Mouse (Mus musculus): ENCODE data around the gene Ppp5c.

Gene Ppp5c

DNA sequence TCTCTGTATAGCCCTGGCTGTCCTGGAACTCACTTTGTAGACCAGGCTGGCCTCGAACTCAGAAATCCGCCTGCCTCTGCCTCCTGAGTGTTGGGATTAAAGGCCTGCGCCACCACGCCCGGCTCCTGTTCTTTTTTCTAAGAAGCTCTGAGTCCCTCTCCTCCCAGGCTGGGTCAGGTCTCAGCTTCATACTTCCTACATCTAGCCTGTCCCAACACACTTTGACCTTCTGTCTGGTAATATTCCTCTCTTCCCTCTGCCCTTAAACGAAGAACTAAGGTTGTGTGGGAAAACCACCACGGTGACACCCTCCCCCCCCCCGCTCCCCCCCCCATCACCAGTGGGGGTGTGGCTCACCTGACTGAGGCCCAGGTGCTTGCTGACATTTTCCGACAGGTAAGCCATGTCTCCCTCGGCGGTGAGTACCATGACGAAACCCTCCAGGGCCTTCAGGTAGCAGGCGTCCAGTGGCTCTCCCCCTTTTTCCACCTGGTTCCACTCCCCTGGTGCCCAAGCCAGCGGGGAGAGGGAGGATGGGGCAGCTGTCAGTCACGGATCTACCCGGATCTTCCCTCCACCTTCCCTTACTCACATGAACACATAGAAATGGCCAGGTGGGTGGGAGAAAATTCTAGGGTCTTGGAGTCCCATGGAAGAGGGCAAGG lies 26.7 kb upstream of the Ppp5c start:
- no peak for ATAC-seq (ENCODE audit: low TSS enrichment)

GRCm38 (mm10) chr7:17050933-17051594 lies 23.3 kb upstream of the Ppp5c start:
- ATAC-seq (ENCODE audit: low TSS enrichment), result 0 out of 2 replicates have a peak, but pooled peaks have one; percentile 62

GRCm38 (mm10) chr7:17050491-17050890 lies 22.8 kb upstream of the Ppp5c start:
- ATAC-seq (ENCODE audit: low TSS enrichment), result 0 out of 2 replicates have a peak, but pooled peaks have one; percentile 8

GRCm38 (mm10) chr7:17048431-17049190 lies 20.9 kb upstream of the Ppp5c start:
- no peak for ATAC-seq (ENCODE audit: low TSS enrichment)

GRCm38 (mm10) chr7:17047041-17047682 lies 19.4 kb upstream of the Ppp5c start:
- ATAC-seq (ENCODE audit: low TSS enrichment), result no peak

DNA sequence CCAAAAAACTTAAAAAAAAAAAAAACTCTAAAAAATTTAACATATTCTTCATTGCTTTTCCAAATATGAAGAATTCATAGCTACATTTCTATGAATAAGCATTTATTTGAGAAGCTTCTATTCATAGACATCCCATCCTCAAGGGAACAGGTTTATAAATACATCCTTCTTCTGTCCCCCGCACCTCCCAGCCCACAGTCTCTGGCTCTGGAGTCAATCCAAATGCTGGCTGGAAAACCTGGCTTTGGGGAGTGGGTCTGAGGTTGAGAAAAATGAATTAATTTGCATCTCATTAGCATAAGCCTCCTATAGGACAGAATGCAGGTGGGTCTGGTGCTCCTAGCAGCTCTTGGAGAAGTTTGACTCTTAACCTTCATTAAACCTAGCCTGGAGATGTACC lies 18.0 kb upstream of the Ppp5c start:
- ATAC-seq (ENCODE audit: low TSS enrichment), result peak; percentile 83

- ATAC-seq (ENCODE audit: low TSS enrichment), result peak; percentile 64; the same call in 1 of the 2 replicates
Observed at GRCm38 (mm10) chr7:17039373-17039772, 11.6 kb upstream of the Ppp5c start.

DNA sequence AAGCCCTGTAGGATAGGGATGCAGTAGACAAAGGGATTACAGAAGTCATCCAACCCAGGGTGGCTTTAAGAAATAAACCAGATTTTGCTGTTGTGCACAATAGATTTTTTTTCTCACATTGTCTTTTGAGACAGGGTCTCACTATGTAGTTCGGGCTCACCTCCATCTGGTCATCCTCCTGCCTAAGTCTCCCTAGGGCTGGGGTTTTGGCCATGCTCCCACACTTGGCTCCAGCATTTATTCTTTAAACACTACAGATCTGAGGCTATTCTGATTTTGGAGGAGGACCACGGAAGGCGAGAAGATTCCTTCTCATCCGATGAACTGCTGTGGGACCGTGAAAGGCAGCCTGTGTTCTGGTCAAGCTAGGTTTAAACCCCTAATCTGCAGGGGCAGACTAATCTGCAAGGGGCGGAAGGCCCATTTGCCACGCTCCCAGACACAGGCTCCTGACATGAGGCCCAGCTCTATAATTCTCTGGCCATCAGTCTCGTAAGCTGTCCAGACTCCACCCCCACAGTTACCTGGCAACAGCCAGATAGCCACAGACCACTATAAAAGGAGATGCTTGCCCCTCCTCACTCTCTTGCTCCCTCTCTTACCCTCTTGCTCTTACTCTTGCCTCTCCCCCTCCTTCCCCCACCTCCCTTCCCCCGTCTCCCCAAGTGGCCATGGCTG lies 10.4 kb upstream of the Ppp5c start:
- ATAC-seq (ENCODE audit: low TSS enrichment), result no peak

DNA sequence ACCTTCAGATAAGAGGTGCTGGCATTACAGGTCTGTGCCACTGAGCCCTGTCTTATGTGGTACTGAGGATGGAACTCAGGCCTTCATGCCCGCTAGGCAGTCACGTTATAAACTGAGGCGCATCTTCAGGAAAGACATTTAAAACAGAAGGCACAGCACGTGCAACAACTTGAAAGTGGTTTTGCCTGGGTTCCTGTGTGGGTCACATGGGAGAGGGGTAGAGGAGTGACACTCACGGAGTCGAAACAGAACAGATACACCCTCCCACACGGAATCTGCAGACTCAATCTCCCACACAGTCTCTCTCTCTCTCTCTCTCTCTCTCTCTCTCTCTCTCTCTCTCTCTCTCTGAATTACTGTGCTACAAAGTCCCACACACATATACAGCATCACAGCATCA lies 2.5 kb upstream of the Ppp5c start:
- peak; percentile 14; the same call in 1 of the 2 replicates for ATAC-seq (ENCODE audit: low TSS enrichment)

DNA sequence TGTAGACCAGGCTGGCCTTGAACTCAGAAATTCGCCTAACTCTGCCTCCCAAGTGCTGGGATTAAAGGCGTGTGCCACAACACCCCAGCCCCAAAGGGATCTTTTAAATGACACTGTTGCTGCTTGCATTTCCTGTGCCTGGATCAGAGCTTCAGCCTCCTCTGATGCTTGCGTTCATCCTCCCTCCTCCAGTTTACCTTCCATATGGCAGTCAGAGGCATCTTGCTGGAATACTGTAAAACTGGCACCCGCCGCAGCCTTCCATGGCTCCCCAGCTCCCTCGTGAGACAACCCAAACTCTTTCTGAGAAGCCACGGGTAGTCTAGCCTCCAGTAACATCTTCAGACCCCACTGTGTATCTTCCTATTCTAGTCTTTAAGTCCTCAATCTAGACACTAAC lies 1.2 kb upstream of the Ppp5c start:
- peak; percentile 23; the same call in 1 of the 2 replicates for ATAC-seq (ENCODE audit: low TSS enrichment)

- ATAC-seq (ENCODE audit: low TSS enrichment), result peak; percentile 21
Observed at GRCm38 (mm10) chr7:17026710-17027587, 775 bp downstream of the Ppp5c start.

- no peak for ATAC-seq (ENCODE audit: low TSS enrichment)
Observed at GRCm38 (mm10) chr7:17025896-17026622, 1.7 kb downstream of the Ppp5c start.

DNA sequence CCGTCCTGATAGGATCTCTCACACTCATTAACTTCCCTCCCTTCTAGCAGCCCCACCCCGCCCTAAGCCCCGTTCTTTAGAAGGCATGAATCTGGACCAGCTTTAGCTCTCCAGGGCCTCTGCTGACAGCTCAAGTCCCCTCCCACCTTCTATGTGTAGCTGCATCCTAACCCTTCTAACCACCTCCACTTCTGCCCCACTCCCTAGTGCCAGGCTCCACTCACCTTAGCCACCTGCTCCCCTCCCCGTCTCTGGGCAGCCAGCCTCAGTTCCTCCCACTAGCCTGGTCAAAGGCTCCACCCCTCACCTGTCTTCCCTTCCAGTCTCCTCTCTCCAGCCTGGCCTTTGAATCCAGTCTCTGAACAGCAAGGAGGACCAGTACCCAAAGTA lies 2.2 kb downstream of the Ppp5c start:
- no peak for ATAC-seq (ENCODE audit: low TSS enrichment)

GRCm38 (mm10) chr7:17024814-17025504 lies 2.8 kb downstream of the Ppp5c start:
- ATAC-seq (ENCODE audit: low TSS enrichment), result no peak

DNA sequence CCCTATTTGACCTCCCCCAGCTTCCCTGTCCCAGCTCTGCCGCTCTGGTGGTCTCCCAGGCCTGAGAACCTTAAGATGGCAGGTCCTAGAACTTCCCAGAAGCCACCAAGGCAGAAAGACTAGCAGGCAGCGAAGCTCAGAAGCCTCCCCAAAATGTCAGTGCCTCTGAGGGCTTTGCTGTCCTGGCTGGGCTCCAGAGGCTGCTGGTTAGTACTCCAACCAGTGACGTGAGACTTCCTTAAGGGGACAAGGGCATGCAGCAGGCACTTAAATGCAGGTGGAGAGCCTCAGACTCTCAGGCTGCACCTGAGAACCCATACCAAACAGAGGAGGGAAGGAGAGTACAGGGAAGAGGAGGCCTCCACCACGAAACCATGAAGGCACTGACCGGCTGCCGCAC lies 3.6 kb downstream of the Ppp5c start:
- no peak for ATAC-seq (ENCODE audit: low TSS enrichment)

- ATAC-seq (ENCODE audit: low TSS enrichment), result no peak
Observed at GRCm38 (mm10) chr7:17023701-17024100, 4.0 kb downstream of the Ppp5c start.

DNA sequence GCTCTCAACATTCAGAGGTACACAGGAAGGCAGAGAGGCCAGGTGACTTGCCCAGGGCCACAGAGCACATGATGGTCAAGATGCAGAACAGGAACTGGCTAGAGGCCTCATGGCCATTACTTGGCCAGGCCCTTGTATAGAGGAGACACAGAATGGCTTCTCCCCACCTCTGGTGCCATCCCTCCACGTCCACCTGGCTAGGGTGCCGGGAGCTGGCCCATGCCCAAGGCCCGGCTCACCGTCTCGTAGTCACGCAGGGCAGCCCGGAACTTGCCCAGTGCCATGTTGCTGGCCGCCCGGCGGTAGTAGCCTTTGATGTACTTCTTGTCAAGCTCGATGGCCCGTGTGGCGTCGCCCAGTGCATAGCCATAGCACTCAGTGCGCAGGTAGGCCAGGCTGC lies 5.5 kb downstream of the Ppp5c start:
- no peak for ATAC-seq (ENCODE audit: low TSS enrichment)

GRCm38 (mm10) chr7:17019426-17020166 lies 8.1 kb downstream of the Ppp5c start:
- ATAC-seq (ENCODE audit: low TSS enrichment), result no peak

GRCm38 (mm10) chr7:17017921-17018320 lies 9.8 kb downstream of the Ppp5c start:
- no peak for ATAC-seq (ENCODE audit: low TSS enrichment)
